Mouse (Mus musculus) forebrain, embryonic 13.5 days (tissue): ENCODE results near the gene Scml4. TPM values are rescaled to one million over a fixed set of nuclear protein-coding genes. Genes with fewer than 3 reads are reported as not detected.

Experiments used
- ATAC-seq: fragments of 200-750 bp; cut with Nextera tagmentation; 2 replicates; pipeline ENCODE4 v1.8.0; 2017
- H3K27ac ChIP-seq: fragments of 300-500 bp; sonication (generic); 2 replicates; pipeline ENCODE4 v1.5.1; 2015; ENCODE audit warnings: inconsistent platforms, mild to moderate bottlenecking, moderate library complexity
- H3K27me3 ChIP-seq: fragments of 300-500 bp; sonication (generic); 2 replicates; pipeline ENCODE4 v1.6.1; 2015; ENCODE audit warnings: mild to moderate bottlenecking, inconsistent platforms
- H3K36me3 ChIP-seq: fragments of 300-500 bp; sonication (generic); 2 replicates; pipeline ENCODE4 v1.6.1; 2015; ENCODE audit warnings: mild to moderate bottlenecking, inconsistent platforms; ENCODE audit not compliant: poor library complexity, severe bottlenecking
- H3K4me1 ChIP-seq: fragments of 300-500 bp; sonication (generic); 2 replicates; pipeline ENCODE4 v1.6.1; 2015; ENCODE audit warnings: inconsistent platforms
- H3K4me2 ChIP-seq: fragments of 300-500 bp; sonication (generic); 2 replicates; pipeline ENCODE4 v1.6.1; 2015; ENCODE audit warnings: inconsistent platforms, mild to moderate bottlenecking, moderate library complexity
- H3K4me3 ChIP-seq: fragments of 300-500 bp; sonication (generic); 2 replicates; pipeline ENCODE4 v1.5.1; 2015; ENCODE audit warnings: mild to moderate bottlenecking, inconsistent platforms
- H3K9ac ChIP-seq: fragments of 300-500 bp; sonication (generic); 2 replicates; pipeline ENCODE4 v1.6.1; 2015; ENCODE audit warnings: mild to moderate bottlenecking, inconsistent platforms
- H3K9me3 ChIP-seq: fragments of 300-500 bp; sonication (generic); replicated peaks from 2 replicates; pipeline ENCODE4 v1.6.1; 2016; ENCODE audit warnings: inconsistent platforms
- WGBS: fragments of 180-500 bp; shearing (Covaris S2); methylation state at CpG from one replicate; pipeline ENCODE4 v1.1.7; 2015; 5-methylcytosine and 5-hydroxymethylcytosine counted together
- polyA plus RNA-seq: library from polyadenylated mRNA; unstranded; fragments of >200 nt; fragmentation: Nextera tagmentation; extraction: Ambion mirVana; gene quantifications from 2 replicates; pipeline ENCODE4 v1.2.1, GENCODE M21; 2015

The Scml4 gene
- 5.2 and 7.6 TPM in 2 replicates for polyA plus RNA-seq

- H3K4me1 ChIP-seq: peaks cover 63% of the 10 kb centered on the region
- peak; percentile 85 for ATAC-seq
- WGBS: 18% methylated on average over 17 of the region's 17 CpGs
- H3K36me3 ChIP-seq: no peaks in the 10 kb centered on the region
- H3K27ac ChIP-seq: peak within 1 kb of the TSS; percentile 62
- peak within 1 kb of the TSS; percentile 38 for H3K4me3 ChIP-seq
- H3K4me2 ChIP-seq: peak within 1 kb of the TSS; percentile 60
- H3K9ac ChIP-seq: peak within 1 kb of the TSS; percentile 58
- H3K9me3 ChIP-seq: no peaks in the 10 kb centered on the region; the same call in 1 of the 2 replicates
- H3K27me3 ChIP-seq: peaks cover 23% of the 10 kb centered on the region
Observed at GRCm38 (mm10) chr10:42860159-42860911, at the start of gene Scml4. Gene Scml4 (plus strand): TSS chr10:42860370.

GRCm38 (mm10) chr10:42825923-42826322 is 34.2 kb upstream of the Scml4 start:
- Histone ChIP-seq H3K36me3 (peaks cover 79% of the 10 kb centered on the region), H3K9me3 (no peaks in the 10 kb centered on the region), H3K4me2 (no peak overlapping the region), H3K9ac (no peak overlapping the region), H3K4me1 (no peaks in the 10 kb centered on the region), H3K27ac (no peak overlapping the region), H3K4me3 (no peak overlapping the region), H3K27me3 (no peaks in the 10 kb centered on the region)
- WGBS: 54% methylated on average over 6 of the region's 6 CpGs
- no peak for ATAC-seq

GRCm38 (mm10) chr10:42827155-42827554 is 33.0 kb upstream of the Scml4 start:
- Histone ChIP-seq H3K9ac (no peak overlapping the region), H3K4me1 (peaks cover 12% of the 10 kb centered on the region), H3K4me3 (no peak overlapping the region), H3K27me3 (no peaks in the 10 kb centered on the region), H3K36me3 (peaks cover 76% of the 10 kb centered on the region), H3K27ac (no peak overlapping the region), H3K9me3 (no peaks in the 10 kb centered on the region), H3K4me2 (no peak overlapping the region)
- no peak for ATAC-seq
- 92% methylated on average over 5 of the region's 5 CpGs for WGBS

GRCm38 (mm10) chr10:42830007-42830406 is 30.2 kb upstream of the Scml4 start:
- Histone ChIP-seq H3K27ac (no peak overlapping the region), H3K9ac (no peak overlapping the region), H3K4me2 (no peak overlapping the region), H3K4me3 (no peak overlapping the region), H3K9me3 (no peaks in the 10 kb centered on the region), H3K36me3 (peaks cover 65% of the 10 kb centered on the region), H3K27me3 (no peaks in the 10 kb centered on the region), H3K4me1 (peaks cover 38% of the 10 kb centered on the region)
- 87% methylated on average over 2 of the region's 2 CpGs for WGBS
- no peak for ATAC-seq

GRCm38 (mm10) chr10:42830409-42830808 is 29.8 kb upstream of the Scml4 start:
- H3K27me3 ChIP-seq: no peaks in the 10 kb centered on the region
- H3K36me3 ChIP-seq: peaks cover 63% of the 10 kb centered on the region
- no peaks in the 10 kb centered on the region for H3K9me3 ChIP-seq
- 67% methylated on average over 6 of the region's 6 CpGs for WGBS
- no peak overlapping the region for H3K4me2 ChIP-seq
- H3K9ac ChIP-seq: no peak overlapping the region
- no peak overlapping the region for H3K4me3 ChIP-seq
- no peak overlapping the region for H3K27ac ChIP-seq
- H3K4me1 ChIP-seq: peaks cover 42% of the 10 kb centered on the region
- ATAC-seq: no peak

- 30% methylated on average over 4 of the region's 4 CpGs for WGBS
- Histone ChIP-seq H3K4me2 (no peak overlapping the region), H3K4me3 (no peak overlapping the region), H3K36me3 (peaks cover 55% of the 10 kb centered on the region), H3K4me1 (peaks cover 55% of the 10 kb centered on the region), H3K27me3 (no peaks in the 10 kb centered on the region), H3K9me3 (no peaks in the 10 kb centered on the region), H3K27ac (no peak overlapping the region; the same call in 1 of the 2 replicates), H3K9ac (no peak overlapping the region)
- peak; percentile 34; the same call in 1 of the 2 replicates for ATAC-seq
Observed at GRCm38 (mm10) chr10:42832677-42833076, 27.5 kb upstream of the Scml4 start.

GRCm38 (mm10) chr10:42833871-42834727 is 26.1 kb upstream of the Scml4 start:
- Histone ChIP-seq H3K27ac (peak overlapping the region; percentile 73), H3K4me3 (no peak overlapping the region), H3K27me3 (no peaks in the 10 kb centered on the region), H3K4me1 (peaks cover 55% of the 10 kb centered on the region), H3K9ac (no peak overlapping the region), H3K36me3 (peaks cover 49% of the 10 kb centered on the region), H3K9me3 (no peaks in the 10 kb centered on the region), H3K4me2 (no peak overlapping the region)
- peak; percentile 85 for ATAC-seq
- 5% methylated on average over 4 of the region's 4 CpGs for WGBS

- peaks cover 25% of the 10 kb centered on the region for H3K36me3 ChIP-seq
- no peak overlapping the region for H3K4me3 ChIP-seq
- 93% methylated on average over 4 of the region's 4 CpGs for WGBS
- H3K9ac ChIP-seq: no peak overlapping the region
- peaks cover 39% of the 10 kb centered on the region for H3K4me1 ChIP-seq
- no peak overlapping the region for H3K27ac ChIP-seq
- ATAC-seq: no peak
- no peak overlapping the region for H3K4me2 ChIP-seq
- H3K9me3 ChIP-seq: no peaks in the 10 kb centered on the region
- H3K27me3 ChIP-seq: no peaks in the 10 kb centered on the region
Observed at GRCm38 (mm10) chr10:42838106-42838505, 22.1 kb upstream of the Scml4 start.

GRCm38 (mm10) chr10:42838736-42839135 is 21.4 kb upstream of the Scml4 start:
- H3K4me1 ChIP-seq: peaks cover 32% of the 10 kb centered on the region
- H3K9ac ChIP-seq: no peak overlapping the region
- H3K27me3 ChIP-seq: no peaks in the 10 kb centered on the region
- H3K4me3 ChIP-seq: no peak overlapping the region
- H3K9me3 ChIP-seq: no peaks in the 10 kb centered on the region
- ATAC-seq: no peak
- peaks cover 22% of the 10 kb centered on the region for H3K36me3 ChIP-seq
- no peak overlapping the region for H3K27ac ChIP-seq
- WGBS: 96% methylated on average over 2 of the region's 2 CpGs
- no peak overlapping the region for H3K4me2 ChIP-seq

GRCm38 (mm10) chr10:42840036-42840435 is 20.1 kb upstream of the Scml4 start:
- H3K4me3 ChIP-seq: no peak overlapping the region
- no peak overlapping the region for H3K9ac ChIP-seq
- no peak overlapping the region for H3K4me2 ChIP-seq
- H3K27ac ChIP-seq: no peak overlapping the region
- H3K9me3 ChIP-seq: no peaks in the 10 kb centered on the region
- peaks cover 21% of the 10 kb centered on the region for H3K36me3 ChIP-seq
- peaks cover 19% of the 10 kb centered on the region for H3K4me1 ChIP-seq
- H3K27me3 ChIP-seq: no peaks in the 10 kb centered on the region
- WGBS: 94% methylated on average over 11 of the region's 11 CpGs
- ATAC-seq: no peak

- H3K9me3 ChIP-seq: no peaks in the 10 kb centered on the region
- 71% methylated on average over 16 of the region's 16 CpGs for WGBS
- no peak overlapping the region for H3K27ac ChIP-seq
- ATAC-seq: peak; percentile 31; the same call in 1 of the 2 replicates
- H3K36me3 ChIP-seq: peaks cover 19% of the 10 kb centered on the region
- H3K9ac ChIP-seq: no peak overlapping the region
- no peak overlapping the region for H3K4me2 ChIP-seq
- H3K27me3 ChIP-seq: no peaks in the 10 kb centered on the region
- H3K4me1 ChIP-seq: peaks cover 4% of the 10 kb centered on the region; the same call in 1 of the 2 replicates
- H3K4me3 ChIP-seq: no peak overlapping the region
Observed at GRCm38 (mm10) chr10:42841531-42842195, 18.5 kb upstream of the Scml4 start.
